Mouse (Mus musculus): ENCODE results near the gene Hhatl.

Hhatl gene

GRCm38 (mm10) chr9:121757835-121758814 lies 34.2 kb downstream of the Hhatl start:
- DNase-seq = peak in 1 of 2 experiments; percentile 45

GRCm38 (mm10) chr9:121757432-121757831 lies 34.9 kb downstream of the Hhatl start:
- DNase-seq = peak in 1 of 2 experiments; percentile 46

GRCm38 (mm10) chr9:121756785-121757184 lies 35.5 kb downstream of the Hhatl start:
- no peak for DNase-seq

- no peak for DNase-seq
Measured at GRCm38 (mm10) chr9:121754624-121755023, 37.7 kb downstream of the Hhatl start.

- DNase-seq = no peak
Measured at GRCm38 (mm10) chr9:121752774-121753173, 39.5 kb downstream of the Hhatl start.

GRCm38 (mm10) chr9:121744051-121744450 lies 48.3 kb downstream of the Hhatl start:
- DNase-seq = no peak

GRCm38 (mm10) chr9:121741168-121741567 lies 51.1 kb downstream of the Hhatl start:
- DNase-seq = no peak

GRCm38 (mm10) chr9:121740490-121740889 lies 51.8 kb downstream of the Hhatl start:
- DNase-seq = no peak

All from kidney, postnatal 4 days (tissue).